Mouse (Mus musculus): Measurements from ENCODE around the gene Cers3.

The Cers3 gene

DNA sequence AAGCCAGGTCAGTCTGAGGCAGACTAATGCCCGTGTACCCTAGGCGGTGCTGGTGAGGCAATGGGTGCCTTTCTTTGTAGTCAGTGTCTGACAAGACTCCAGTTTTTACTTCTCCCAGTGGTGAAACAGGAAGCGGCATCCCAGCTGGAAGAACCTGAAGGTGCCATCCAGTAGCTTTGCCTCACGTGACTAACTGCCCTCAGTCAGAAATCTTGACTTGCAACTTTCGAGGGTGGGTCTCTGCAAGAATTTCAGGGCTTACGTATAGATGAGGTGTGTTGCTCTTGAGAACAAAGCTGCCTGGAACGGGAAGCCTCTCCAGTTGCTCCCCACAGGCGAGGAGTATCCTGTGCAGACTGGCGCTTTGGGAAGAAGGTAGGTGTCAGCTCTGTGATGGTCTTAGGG is at the start of gene Cers3:
Gene Cers3 (plus strand): TSS at position 128 of the 405 bp plus-strand sequence.
- in situ Hi-C loops (cut with MboI, MseI) = no loop called here

DNA sequence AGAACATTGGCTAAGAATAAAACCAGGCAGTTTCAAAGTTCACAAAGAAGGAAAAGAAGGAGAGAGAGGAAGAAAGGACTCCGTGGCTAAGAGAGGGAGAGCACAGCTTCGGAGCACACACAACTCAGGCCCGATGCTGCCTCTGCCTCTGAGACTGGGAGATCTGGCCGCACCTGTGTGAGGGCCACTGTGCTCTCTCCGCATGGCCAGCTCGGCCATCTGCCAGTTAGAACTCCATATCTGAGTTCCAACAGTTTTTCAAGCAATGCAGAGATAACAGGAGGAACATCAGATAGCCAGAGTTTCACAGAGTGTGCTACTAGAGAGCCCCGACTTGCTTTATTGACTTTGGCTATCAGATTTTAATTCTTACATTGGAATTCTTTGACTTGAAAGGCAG is 48.8 kb upstream of the Cers3 start:
- in situ Hi-C loops (cut with MboI, MseI) = no loop called here

DNA sequence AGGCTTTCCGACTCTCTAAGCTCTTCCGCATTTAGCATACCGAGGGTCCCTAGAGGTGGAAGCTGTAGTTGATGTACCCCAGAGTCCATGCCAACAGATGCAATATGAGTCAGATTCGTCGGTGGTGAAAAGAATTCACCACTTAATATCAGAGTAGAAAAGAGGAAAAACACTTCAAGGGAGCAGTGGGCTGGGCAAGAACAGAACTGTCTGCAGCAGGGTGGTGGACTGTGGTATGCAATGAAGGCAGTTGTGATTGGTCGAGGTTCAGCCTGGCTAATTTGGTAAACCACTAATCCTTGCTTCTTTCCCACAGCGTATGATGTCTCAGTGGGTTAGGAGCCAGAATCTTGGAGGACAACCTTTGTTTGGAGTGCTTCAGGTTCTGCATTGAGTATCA is 40.6 kb upstream of the Cers3 start:
- in situ Hi-C loops (cut with MboI, MseI) = no loop called here

GRCm38 (mm10) chr7:66704631-66705030 is 38.7 kb upstream of the Cers3 start:
- in situ Hi-C loops (cut with MboI, MseI) = no loop called here

DNA sequence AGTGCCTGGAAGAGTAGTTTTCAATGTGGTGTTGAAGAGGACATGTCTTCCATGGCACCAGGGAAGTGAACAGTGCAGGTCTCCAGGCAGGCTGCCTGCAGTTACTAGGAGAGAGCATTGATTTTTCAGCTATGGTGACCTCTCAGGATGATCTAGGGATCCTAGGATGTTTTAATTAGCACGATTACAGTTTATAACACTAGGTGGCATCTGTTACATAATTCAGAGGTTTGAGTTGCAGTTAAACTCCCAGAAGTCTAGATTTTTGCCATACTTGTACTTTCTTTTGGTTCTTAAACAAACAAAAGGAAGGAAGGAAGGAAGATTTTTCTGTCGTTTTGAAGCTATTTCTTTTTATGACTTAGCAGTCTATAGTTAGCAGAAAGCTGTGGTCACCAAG is 32.1 kb upstream of the Cers3 start:
- in situ Hi-C loops (cut with MboI, MseI) = no loop called here

DNA sequence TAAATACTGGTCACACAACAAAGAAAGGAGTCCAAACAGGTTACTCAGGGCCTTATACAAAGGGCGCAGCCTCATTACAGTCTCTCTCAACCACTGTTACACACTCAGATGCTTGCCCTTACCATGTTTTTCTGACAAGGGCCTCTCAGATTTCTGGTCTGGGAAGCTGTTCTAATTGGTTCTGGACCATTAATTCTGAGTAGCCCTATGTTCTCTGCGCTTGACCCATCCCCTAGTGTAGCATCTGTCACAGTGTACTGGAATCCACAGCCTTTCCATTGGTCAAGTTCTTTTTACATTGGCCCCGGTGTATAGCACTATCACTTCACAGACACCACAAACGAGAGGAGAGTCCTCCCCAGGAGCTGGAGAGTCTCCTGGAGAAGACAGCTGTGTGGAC is 18.8 kb upstream of the Cers3 start:
- in situ Hi-C loops (cut with MboI, MseI) = loop anchor here (10.0 kb wide), 1 partner anchor 1140 kb away; no protein-coding TSS in a partner anchor

- in situ Hi-C loops (cut with MboI, MseI) = loop anchor here (10.0 kb wide), 1 partner anchor 1140 kb away; no protein-coding TSS in a partner anchor
Observed at GRCm38 (mm10) chr7:66724954-66725353, 18.4 kb upstream of the Cers3 start.

DNA sequence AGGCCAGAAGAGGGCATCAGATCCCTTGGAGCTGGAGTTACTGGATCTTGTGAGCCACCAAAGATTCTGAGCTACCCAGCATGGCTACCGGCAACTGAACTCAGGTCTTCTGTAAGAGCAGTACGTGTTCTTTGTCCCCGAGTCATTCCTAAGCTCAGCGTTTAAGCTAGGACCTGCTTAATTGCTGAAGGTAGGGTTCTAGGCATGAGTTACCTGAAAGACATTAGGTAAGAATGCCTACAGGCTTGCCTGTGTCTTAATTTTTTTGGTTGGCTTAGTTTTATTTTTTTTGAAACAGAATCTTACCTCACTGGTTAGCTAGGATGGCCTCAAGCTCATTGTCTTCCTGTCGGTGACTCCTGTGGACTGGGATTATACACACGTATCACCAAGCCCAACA is 15.2 kb upstream of the Cers3 start:
- in situ Hi-C loops (cut with MboI, MseI) = loop anchor here (10.0 kb wide), 1 partner anchor 1143 kb away; no protein-coding TSS in a partner anchor

DNA sequence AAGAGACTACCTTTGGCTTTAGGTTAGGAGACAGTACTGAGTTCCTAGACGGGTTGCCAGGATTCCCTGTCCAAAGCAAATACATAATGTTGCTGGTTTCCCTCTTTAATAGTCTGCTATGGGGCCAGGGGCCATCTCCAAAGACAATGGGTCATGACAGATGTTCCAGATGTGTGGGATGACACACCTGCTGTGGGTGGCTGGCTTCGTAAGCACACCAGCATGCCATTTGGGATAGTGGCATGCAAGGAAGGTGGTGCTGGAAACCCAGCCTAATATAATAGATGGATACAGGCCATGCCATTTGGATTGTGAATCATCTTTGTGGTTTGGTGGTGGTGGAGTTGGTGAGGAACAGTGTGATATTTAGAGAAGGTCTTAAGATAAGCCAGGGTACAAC is 14.1 kb upstream of the Cers3 start:
- in situ Hi-C loops (cut with MboI, MseI) = loop anchor here (10.0 kb wide), 1 partner anchor 1144 kb away; no protein-coding TSS in a partner anchor

DNA sequence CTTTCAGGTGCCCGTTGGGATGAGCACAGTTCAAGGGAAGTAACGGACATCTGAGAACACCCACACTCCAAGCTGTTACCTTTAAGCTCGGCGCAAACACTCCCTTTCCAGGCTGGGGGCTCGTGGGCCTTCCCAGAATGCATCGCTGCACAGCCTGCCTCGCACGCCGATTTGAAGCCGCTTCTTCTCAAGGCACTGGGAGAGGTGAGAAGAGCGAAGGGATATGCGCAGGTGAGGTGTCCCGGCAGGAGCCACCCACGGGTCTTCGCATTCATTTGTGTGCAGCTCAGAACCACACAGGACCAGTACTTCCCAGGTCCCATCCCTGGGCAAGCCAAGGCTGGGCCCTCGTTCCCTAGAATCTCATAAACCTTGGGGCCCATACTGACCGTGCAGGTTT is 9.9 kb upstream of the Cers3 start:
- in situ Hi-C loops (cut with MboI, MseI) = no loop called here

- in situ Hi-C loops (cut with MboI, MseI) = no loop called here
Observed at GRCm38 (mm10) chr7:66733882-66734281, 9.4 kb upstream of the Cers3 start.

DNA sequence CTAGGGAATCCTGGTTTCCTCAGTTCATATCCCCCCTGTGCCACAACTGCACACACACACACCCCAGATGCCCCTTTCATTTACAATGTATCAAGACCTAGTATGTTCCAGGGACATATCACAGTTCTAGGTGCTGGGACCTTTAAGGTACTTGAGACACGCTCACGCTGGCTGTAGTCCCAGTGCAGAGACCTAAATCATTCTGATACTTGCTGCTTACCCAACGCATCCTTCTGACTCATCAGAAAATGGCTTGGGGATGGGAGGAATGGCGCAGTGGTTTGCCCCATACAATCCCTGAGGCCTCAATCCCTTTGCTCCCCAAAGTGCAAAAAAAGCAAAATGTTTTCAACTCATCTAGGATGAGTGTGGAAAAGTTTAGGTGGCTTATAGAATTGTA is 8.8 kb upstream of the Cers3 start:
- in situ Hi-C loops (cut with MboI, MseI) = no loop called here

DNA sequence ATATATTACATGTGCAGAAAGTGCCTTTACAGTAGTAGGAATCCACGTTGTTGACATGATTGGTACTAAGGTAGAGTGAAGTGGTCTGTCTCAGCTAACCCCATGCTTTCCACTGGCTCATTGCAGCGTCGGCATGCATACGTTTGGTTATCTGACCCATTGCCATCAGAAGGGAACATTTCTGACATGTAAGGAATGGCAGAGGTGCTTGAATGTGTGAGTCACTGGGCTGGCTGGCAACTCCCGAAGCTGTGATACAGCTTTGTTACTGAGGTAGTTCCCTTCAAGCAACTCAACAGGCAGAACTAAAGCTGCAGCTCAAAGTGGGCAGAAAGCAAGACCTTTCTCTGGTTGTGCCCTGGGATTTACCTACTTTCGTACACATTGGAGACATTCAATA is 8.3 kb upstream of the Cers3 start:
- in situ Hi-C loops (cut with MboI, MseI) = no loop called here

DNA sequence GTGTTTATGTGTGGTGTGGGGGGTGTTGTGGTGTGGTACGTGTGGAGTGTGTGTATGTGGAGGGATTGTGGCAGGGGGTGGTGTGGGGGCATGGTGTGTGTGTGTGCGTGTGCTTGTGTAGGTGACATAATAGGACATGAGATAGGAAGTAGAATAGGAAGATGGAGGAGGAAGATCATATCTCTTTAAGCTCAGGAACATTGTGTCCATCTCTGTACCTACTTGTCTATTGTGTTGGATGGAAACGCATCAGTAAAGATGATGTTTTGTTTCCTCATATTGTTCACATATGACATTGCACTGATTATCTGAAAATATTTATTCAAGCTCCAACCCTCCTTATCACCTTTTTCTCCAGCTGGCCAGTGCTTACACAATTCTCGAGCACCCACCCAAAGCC is 5.9 kb upstream of the Cers3 start:
- in situ Hi-C loops (cut with MboI, MseI) = no loop called here

GRCm38 (mm10) chr7:66741008-66741407 is 2.3 kb upstream of the Cers3 start:
- in situ Hi-C loops (cut with MboI, MseI) = no loop called here

- in situ Hi-C loops (cut with MboI, MseI) = no loop called here
Observed at GRCm38 (mm10) chr7:66741412-66741811, 1.9 kb upstream of the Cers3 start.

DNA sequence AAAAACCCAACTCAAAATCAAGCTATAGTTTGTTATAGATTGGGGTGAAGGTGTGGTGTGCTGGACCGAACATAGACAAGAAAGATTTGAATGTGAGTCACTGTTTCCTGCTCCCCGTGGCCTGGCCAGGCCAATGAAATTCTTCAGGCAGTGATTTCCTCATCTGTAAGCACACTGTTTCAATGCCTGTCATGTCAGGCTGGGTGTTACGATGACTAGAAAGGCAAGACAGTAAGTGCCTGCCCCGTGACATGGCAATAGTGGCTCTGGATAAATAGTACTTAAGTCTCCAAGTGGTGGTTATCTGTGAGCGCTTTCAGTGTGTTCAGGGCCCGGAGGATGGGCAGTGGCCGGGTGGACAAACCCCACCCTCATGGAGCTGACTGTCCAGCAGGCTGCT is 3.7 kb downstream of the Cers3 start:
- in situ Hi-C loops (cut with MboI, MseI) = no loop called here

- in situ Hi-C loops (cut with MboI, MseI) = no loop called here
Observed at GRCm38 (mm10) chr7:66749998-66750397, 6.7 kb downstream of the Cers3 start.

GRCm38 (mm10) chr7:66753816-66754215 is 10.5 kb downstream of the Cers3 start:
- in situ Hi-C loops (cut with MboI, MseI) = no loop called here

DNA sequence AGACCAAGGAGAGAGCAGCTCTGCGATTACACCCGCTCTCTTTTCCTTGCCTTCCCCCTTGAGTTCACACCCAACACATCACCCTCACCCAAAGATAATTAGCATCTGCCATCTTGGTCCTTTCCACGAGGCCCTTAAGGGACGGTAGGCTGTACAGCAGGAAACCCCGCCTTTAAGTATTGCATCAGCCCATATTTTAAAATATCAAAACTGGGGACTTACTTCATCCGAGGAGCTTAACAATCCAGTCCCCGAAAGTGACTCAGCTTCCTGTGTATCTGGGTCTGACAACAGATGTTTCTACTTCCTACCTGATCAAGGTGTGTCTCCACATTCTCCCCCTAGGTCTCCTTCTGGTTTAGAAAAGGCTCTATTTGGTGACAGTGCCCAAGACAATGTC is 12.3 kb downstream of the Cers3 start:
- in situ Hi-C loops (cut with MboI, MseI) = no loop called here

GRCm38 (mm10) chr7:66769902-66770301 is 26.6 kb downstream of the Cers3 start:
- in situ Hi-C loops (cut with MboI, MseI) = no loop called here

DNA sequence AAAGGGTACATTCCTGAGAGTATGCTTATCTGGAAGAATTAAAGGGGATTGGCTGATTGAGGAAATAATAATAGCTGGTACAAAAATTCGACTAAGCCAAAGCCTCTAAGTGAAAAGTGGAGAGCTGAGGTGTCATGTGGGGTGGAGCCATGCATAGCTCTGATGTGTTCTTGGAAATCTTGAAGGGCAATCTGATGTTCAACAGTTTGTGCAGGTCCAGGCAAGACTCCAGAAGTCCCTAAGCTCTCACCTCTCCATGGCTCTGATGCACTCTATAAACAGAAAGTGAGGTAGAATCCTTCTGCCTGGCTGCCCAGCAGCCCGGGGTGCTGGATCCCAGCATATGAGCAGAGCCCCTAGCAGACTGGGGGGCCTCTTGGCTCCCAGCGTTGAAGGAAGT is 27.4 kb downstream of the Cers3 start:
- in situ Hi-C loops (cut with MboI, MseI) = no loop called here

DNA sequence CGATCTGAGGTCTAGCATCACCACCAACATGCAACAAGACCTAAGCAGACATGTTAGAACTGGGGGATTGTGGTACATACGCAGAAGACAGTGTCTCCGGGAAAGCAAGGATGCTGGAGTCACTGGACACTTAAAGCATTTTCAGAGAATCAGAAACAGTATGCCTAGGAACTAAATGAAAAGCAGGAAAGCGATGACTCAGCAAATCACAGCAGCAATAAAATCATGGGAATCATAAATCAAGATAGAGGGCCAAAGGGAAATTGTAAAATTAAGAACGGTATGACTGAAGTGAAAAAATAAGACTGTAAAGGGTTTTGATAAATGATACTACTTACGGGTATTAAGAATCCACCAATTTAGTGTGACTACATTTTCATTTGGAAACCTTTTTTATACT is 27.9 kb downstream of the Cers3 start:
- in situ Hi-C loops (cut with MboI, MseI) = no loop called here

DNA sequence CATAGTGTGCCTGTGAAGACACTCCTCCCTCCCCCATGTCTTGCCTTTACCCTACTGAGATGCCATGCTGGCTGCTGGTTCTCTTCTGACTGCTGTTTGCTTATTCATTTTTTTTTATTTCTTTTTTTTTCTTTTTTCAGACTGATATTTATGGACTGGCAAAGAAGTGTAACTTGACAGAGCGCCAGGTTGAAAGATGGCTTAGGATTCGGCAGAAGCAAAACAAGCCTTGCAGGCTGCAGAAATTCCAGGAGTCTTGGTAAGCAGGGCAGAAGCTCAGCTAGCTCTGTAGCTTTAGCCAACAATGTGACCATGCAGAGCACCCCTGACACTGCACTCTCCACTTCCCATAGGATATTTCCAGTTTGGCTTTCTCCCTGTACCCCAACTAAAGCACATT is 36.1 kb downstream of the Cers3 start:
- in situ Hi-C loops (cut with MboI, MseI) = no loop called here
